Mouse (Mus musculus): Measurements from ENCODE around the gene Opn1sw.

- TF ChIP-seq CTCF (IDR thresholded peaks at IDR 0.05; ENCODE audit: low read depth, low read length) (no peak), POLR2A (IDR thresholded peaks at IDR 0.05; ENCODE audit: borderline replicate concordance, low read depth, low read length) (no peak)
Measured at GRCm38 (mm10) chr6:29434911-29435691, 46.8 kb upstream of the Opn1sw start.

Data from bone marrow macrophage, adult 2 months (primary cell).